Mouse (Mus musculus): Measurements from ENCODE around the gene Ccl28.

- TF ChIP-seq EP300 (IDR thresholded peaks at IDR 0.05; ENCODE audit: low read depth) (no peak), CTCF (IDR thresholded peaks at IDR 0.05; ENCODE audit: low read depth) (no peak)
Measured at GRCm38 (mm10) chr13:119654734-119655133, 31.1 kb downstream of the Ccl28 start.

All from heart, postnatal 0 days (tissue).